Mouse (Mus musculus) ES-E14 (cell line): ENCODE data around the gene Krt12. TPM values are rescaled to one million over a fixed set of nuclear protein-coding genes. Genes with fewer than 3 reads are reported as not detected.

Experiments used
- DNase-seq: peaks from one replicate; pipeline ENCODE4 v3.0.0-alpha.2; 2013; ENCODE audit warnings: low read depth, low spot score
- H3K27ac ChIP-seq: 2 replicates; pipeline ENCODE4 v1.5.1; 2012; ENCODE audit warnings: low read depth, mild to moderate bottlenecking, low read length, moderate library complexity, mixed read lengths; ENCODE audit not compliant: poor library complexity, insufficient read depth, severe bottlenecking
- H3K36me3 ChIP-seq: 2 replicates; pipeline ENCODE4 v1.6.1; 2012; ENCODE audit warnings: mild to moderate bottlenecking, low read length, moderate library complexity, mixed read lengths; ENCODE audit not compliant: control insufficient read depth, poor library complexity, insufficient read depth, severe bottlenecking
- H3K4me1 ChIP-seq, 2 experiments: fragments of 150-350 bp in 1 of 2; sonication (generic) in 1 of 2; 2 replicates each; pipeline ENCODE4 v1.6.1; 2012; ENCODE audit warnings: low read length in 2 of 2, mild to moderate bottlenecking in 1 of 2, mixed read lengths in 1 of 2; ENCODE audit not compliant: control insufficient read depth in 2 of 2, insufficient read depth in 2 of 2, poor library complexity in 1 of 2
- H3K4me3 ChIP-seq, 2 experiments: fragments of 150-350 bp in 1 of 2; sonication (generic) in 1 of 2; 2 replicates each; pipeline ENCODE4 v1.5.1; 2012; ENCODE audit warnings: low read length in 2 of 2, low read depth in 1 of 2, mild to moderate bottlenecking in 1 of 2, mixed read lengths in 1 of 2; ENCODE audit not compliant: insufficient read depth in 1 of 2, poor library complexity in 1 of 2, severe bottlenecking in 1 of 2
- H3K9ac ChIP-seq: 2 replicates; pipeline ENCODE4 v1.6.1; 2012; ENCODE audit warnings: low read depth, mild to moderate bottlenecking, low read length, mixed read lengths; ENCODE audit not compliant: poor library complexity, insufficient read depth, severe bottlenecking
- H3K9me3 ChIP-seq: fragments of 150-350 bp; sonication (generic); 2 replicates; pipeline ENCODE4 v1.6.1; 2012; ENCODE audit warnings: low read depth, mild to moderate bottlenecking, low read length; ENCODE audit not compliant: control insufficient read depth, insufficient read depth
- CHD2 ChIP-seq: IDR thresholded peaks from 2 replicates; pipeline ENCODE4 v1.6.1; 2014; ENCODE audit warnings: mild to moderate bottlenecking, low read depth, low read length, inconsistent platforms
- HCFC1 ChIP-seq: IDR thresholded peaks from 2 replicates; pipeline ENCODE4 v1.6.1; 2012; ENCODE audit warnings: low read length, inconsistent platforms, borderline replicate concordance; ENCODE audit not compliant: insufficient read depth
- MAFK ChIP-seq: IDR thresholded peaks from 2 replicates; pipeline ENCODE4 v1.6.1; 2014; ENCODE audit warnings: mild to moderate bottlenecking, low read depth, low read length, inconsistent platforms; ENCODE audit not compliant: insufficient read depth
- ZC3H11A ChIP-seq: IDR thresholded peaks from 2 replicates; pipeline ENCODE4 v1.6.1; 2012; ENCODE audit warnings: low read depth, mild to moderate bottlenecking, inconsistent platforms, low read length, borderline replicate concordance
- ZNF384 ChIP-seq: IDR thresholded peaks from 2 replicates; pipeline ENCODE4 v1.6.1; 2012; ENCODE audit warnings: low read depth, low read length, inconsistent platforms
- in situ Hi-C, 2 experiments: fragments of 600-800 bp; cut with MboI; formaldehyde crosslinking; loops; one replicate each; pipeline ENCODE4 v1.15.1; 2025; ENCODE audit warnings: low sequenced_read_pairs in 2 of 2, inconsistent platforms in 1 of 2; ENCODE audit not compliant: unreplicated experiment in 2 of 2
- total RNA-seq: library from RNA; depleted of rRNA; stranded (reverse); fragments of 300-350 nt; gene quantifications from 2 replicates; pipeline ENCODE4 v1.2.3, GENCODE M21; 2012

Krt12 gene
- total RNA-seq, 1 experiment, result 0.49 TPM

DNA sequence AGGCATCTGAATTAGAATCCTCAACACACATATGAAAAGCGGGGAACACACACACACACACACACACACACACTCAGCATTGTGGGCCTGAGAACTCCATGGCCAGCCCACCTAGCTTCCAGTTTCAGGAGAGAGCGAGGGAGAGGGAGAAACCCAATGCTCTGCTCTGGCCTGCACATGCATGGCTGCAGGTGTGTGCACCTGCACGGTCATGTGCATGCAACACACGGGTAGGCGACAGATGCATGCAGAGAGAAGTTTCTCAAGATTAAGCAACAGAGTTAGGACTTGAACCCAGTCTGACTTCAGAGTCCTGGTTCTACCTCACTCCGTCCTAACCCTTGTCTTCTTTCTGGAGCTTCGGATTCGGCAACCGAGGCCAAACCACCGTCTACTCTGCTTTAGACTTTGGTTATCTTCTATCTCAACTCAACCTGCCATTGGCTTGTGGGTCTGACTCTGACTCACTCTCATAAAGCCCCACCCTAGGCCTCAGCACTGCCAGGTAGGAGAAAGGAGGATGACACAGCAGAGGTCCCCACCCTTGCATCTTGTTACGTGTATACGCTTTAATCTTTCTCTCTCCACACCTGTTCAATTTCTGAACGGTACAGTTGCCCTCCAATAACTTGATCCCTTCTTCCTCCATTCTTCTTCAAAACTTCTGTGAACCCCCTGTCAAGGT, 7.5 kb downstream of the Krt12 start:
- H3K4me3 ChIP-seq, result no peak overlapping the region
- no peak for TF ChIP-seq ZNF384
- TF ChIP-seq ZC3H11A, result no peak
- TF ChIP-seq HCFC1, result no peak
- no peak for TF ChIP-seq CHD2
- no peak for TF ChIP-seq MAFK
- in situ Hi-C loops, result no loop called here
- H3K9me3 ChIP-seq, result no peaks in the 10 kb centered on the region
- no peak overlapping the region for H3K27ac ChIP-seq
- H3K4me1 ChIP-seq, result no peaks in the 10 kb centered on the region
- no peak for DNase-seq
- no peaks in the 10 kb centered on the region for H3K36me3 ChIP-seq
- no peak overlapping the region for H3K9ac ChIP-seq

- peak; percentile 40 for DNase-seq
- H3K9ac ChIP-seq, result no peak overlapping the region
- TF ChIP-seq ZC3H11A, result peak; percentile 60; the same call in 1 of the 2 replicates
- TF ChIP-seq HCFC1, result no peak
- no peaks in the 10 kb centered on the region for H3K36me3 ChIP-seq
- H3K4me3 ChIP-seq, result no peak overlapping the region
- no peaks in the 10 kb centered on the region for H3K4me1 ChIP-seq
- in situ Hi-C loops, result no loop called here
- no peak overlapping the region for H3K27ac ChIP-seq
- no peaks in the 10 kb centered on the region for H3K9me3 ChIP-seq
Observed at GRCm38 (mm10) chr11:99413247-99413646, 8.8 kb downstream of the Krt12 start.

DNA sequence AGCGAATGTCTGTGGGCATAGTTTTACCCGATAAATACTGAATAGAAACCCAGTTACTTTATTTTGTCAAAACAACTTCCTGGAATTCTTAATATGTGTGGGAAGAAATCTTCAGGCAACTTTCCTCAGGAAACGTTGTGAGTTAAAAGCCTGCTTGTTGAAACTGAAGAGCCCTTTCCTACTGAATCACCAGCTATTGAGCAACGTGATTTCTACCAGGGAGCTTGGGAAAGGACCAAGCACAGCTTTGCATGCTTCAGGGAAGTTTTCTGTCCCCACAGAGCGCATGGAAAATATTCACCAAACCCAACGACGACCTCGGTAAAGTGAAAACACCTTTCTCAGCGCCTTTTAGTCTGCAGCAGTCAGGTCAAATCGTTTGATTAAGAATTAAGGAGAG, 15.9 kb downstream of the Krt12 start:
- DNase-seq, result no peak
- no peak overlapping the region for H3K27ac ChIP-seq
- no peaks in the 10 kb centered on the region for H3K9me3 ChIP-seq
- H3K36me3 ChIP-seq, result no peaks in the 10 kb centered on the region
- in situ Hi-C loops, result no loop called here
- H3K9ac ChIP-seq, result no peak overlapping the region
- no peaks in the 10 kb centered on the region for H3K4me1 ChIP-seq
- no peak overlapping the region for H3K4me3 ChIP-seq
- TF ChIP-seq ZNF384 (no peak), CHD2 (no peak), MAFK (no peak), ZC3H11A (no peak), HCFC1 (no peak)

DNA sequence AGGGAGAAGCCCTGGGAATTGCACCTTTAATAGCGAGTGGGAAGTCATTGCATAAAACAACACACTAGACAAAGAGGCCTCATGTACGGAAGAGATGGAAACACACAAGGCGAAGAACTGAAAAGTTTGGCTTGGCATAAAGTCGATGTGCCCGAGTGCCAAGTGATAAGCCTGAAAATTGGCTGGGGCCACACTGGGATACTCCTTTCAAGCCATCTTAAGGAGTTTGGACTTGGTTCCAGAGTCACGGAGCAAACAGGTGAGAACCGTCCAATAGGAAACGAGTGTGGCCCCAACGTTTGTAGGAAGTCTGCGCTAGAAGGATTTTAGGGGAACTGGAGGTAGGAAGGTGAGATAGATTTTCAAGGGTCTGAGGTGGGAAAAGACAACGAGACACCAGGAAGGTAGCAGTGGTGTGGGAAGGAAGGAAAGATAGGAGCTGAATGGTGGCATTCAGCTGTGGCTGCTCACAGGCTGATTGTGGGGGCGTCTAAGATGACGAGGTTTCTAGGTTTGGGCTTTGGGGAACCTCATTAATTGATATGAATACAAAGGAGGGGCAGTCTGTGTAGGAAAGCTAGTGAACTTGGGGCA, 22.0 kb downstream of the Krt12 start:
- H3K4me3 ChIP-seq, result no peak overlapping the region
- in situ Hi-C loops, result loop anchor here in 1 of 2 experiments (25.0 kb wide), 1 partner anchor 887 kb away; no protein-coding TSS in a partner anchor
- H3K27ac ChIP-seq, result no peak overlapping the region
- no peaks in the 10 kb centered on the region for H3K9me3 ChIP-seq
- H3K36me3 ChIP-seq, result no peaks in the 10 kb centered on the region
- TF ChIP-seq ZC3H11A, result no peak
- TF ChIP-seq MAFK, result no peak
- TF ChIP-seq HCFC1, result no peak
- TF ChIP-seq CHD2, result no peak
- no peak for TF ChIP-seq ZNF384
- no peak for DNase-seq
- H3K9ac ChIP-seq, result no peak overlapping the region
- no peaks in the 10 kb centered on the region for H3K4me1 ChIP-seq
